Mouse (Mus musculus) lung, postnatal 14 days (tissue): ENCODE results near the gene Ftsj3.

ENCODE experiments used
- DNase-seq: peaks from one replicate; pipeline ENCODE4 v3.0.0; 2021

Ftsj3 gene

GRCm38 (mm10) chr11:106255685-106256451, at the start of gene Ftsj3, which contains the start of gene Psmc5:
TSS of gene Ftsj3 (minus strand) at chr11:106256079.
TSS of gene Psmc5 (plus strand) at chr11:106256154.
- peak; percentile 100 for DNase-seq

- DNase-seq = no peak
Measured at GRCm38 (mm10) chr11:106305348-106306064, 49.6 kb upstream of the Ftsj3 start.

- DNase-seq = peak; percentile 79
Measured at GRCm38 (mm10) chr11:106302634-106303033, 46.8 kb upstream of the Ftsj3 start.

- DNase-seq = no peak
Measured at GRCm38 (mm10) chr11:106301765-106302164, 45.9 kb upstream of the Ftsj3 start, which contains the start of gene Gh. TSS of gene Gh (minus strand) at chr11:106301865.

- DNase-seq = peak; percentile 45
Measured at GRCm38 (mm10) chr11:106291861-106292260, 36.0 kb upstream of the Ftsj3 start.

- no peak for DNase-seq
Measured at GRCm38 (mm10) chr11:106290376-106290775, 34.5 kb upstream of the Ftsj3 start.

- DNase-seq = peak; percentile 70
Measured at GRCm38 (mm10) chr11:106289369-106289768, 33.5 kb upstream of the Ftsj3 start.

GRCm38 (mm10) chr11:106286987-106287386, 31.1 kb upstream of the Ftsj3 start:
- DNase-seq = no peak

GRCm38 (mm10) chr11:106286206-106286605, 30.3 kb upstream of the Ftsj3 start:
- no peak for DNase-seq

GRCm38 (mm10) chr11:106284126-106284525, 28.2 kb upstream of the Ftsj3 start:
- no peak for DNase-seq

GRCm38 (mm10) chr11:106283371-106283770, 27.5 kb upstream of the Ftsj3 start:
- no peak for DNase-seq

- no peak for DNase-seq
Measured at GRCm38 (mm10) chr11:106282452-106282851, 26.6 kb upstream of the Ftsj3 start.

- peak; percentile 98 for DNase-seq
Measured at GRCm38 (mm10) chr11:106276454-106276853, 20.6 kb upstream of the Ftsj3 start, which contains the start of gene Tcam1. TSS of gene Tcam1 (plus strand) at chr11:106276672.

GRCm38 (mm10) chr11:106274971-106275411, 19.1 kb upstream of the Ftsj3 start:
- DNase-seq = peak; percentile 74

GRCm38 (mm10) chr11:106274374-106274773, 18.5 kb upstream of the Ftsj3 start:
- DNase-seq = no peak

GRCm38 (mm10) chr11:106273811-106274210, 17.9 kb upstream of the Ftsj3 start:
- no peak for DNase-seq

- DNase-seq = no peak
Measured at GRCm38 (mm10) chr11:106273311-106273684, 17.4 kb upstream of the Ftsj3 start.

- DNase-seq = peak; percentile 99
Measured at GRCm38 (mm10) chr11:106272644-106273310, 16.9 kb upstream of the Ftsj3 start, which contains the start of gene Smarcd2. TSS of gene Smarcd2 (minus strand) at chr11:106272972.

- DNase-seq = peak; percentile 46
Measured at GRCm38 (mm10) chr11:106271794-106272643, 16.1 kb upstream of the Ftsj3 start.

GRCm38 (mm10) chr11:106271131-106271793, 15.4 kb upstream of the Ftsj3 start:
- no peak for DNase-seq

GRCm38 (mm10) chr11:106269060-106269431, 13.2 kb upstream of the Ftsj3 start:
- peak; percentile 30 for DNase-seq
